Mouse (Mus musculus): ENCODE measurements at regions not wholly inside any gene's neighbourhood (a gene's known extent, or its start where the extent isn't known, plus 50 kb on each side); places are given as distances from the start of the nearest gene placed in this dataset.

DNA sequence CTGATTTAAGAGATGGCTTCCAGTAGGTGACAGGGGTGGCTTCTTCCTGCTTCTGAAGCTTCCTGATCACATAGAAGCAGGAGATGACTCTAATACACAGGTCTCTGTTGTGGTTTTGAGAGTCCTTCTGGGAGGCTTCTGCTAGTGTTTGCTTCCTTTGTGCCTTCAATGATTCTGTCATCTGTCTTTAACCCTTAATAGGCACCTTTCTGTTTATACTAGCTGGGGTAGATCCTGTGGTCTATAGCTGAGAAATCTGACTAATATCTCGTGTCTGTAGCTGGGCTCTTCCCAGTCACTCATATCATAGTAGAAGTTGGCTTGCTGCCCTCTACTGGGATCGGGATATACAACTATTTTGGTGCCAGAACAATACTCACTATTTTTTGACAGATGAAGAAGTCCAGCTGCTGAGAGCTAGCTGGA, 50.2 kb upstream of the Zfand6 start:
- Histone ChIP-seq H3K4me1 (peaks cover 4% of the 10 kb centered on the region; the same call in 1 of the 2 replicates), H3K4me3 (replicated peaks) (no peak overlapping the region), H3K36me3 (replicated peaks; ENCODE audit: low read length) (no peaks in the 10 kb centered on the region), H3K9me3 (no peaks in the 10 kb centered on the region), H3K27me3 (replicated peaks) (no peaks in the 10 kb centered on the region)
- TF ChIP-seq FLI1 (IDR thresholded peaks at IDR 0.05; ENCODE audit: low read length) (no peak), GATA1 (IDR thresholded peaks at IDR 0.05; ENCODE audit: borderline replicate concordance, low read length) (no peak)

Data from megakaryocyte, embryonic 14.5 days (primary cell).